Mouse (Mus musculus) frontal cortex, adult (tissue): ENCODE results near the gene Tma7.

Source experiments
- ATAC-seq: cut with Nextera tagmentation; 2 replicates; pipeline ENCODE4 v1.9.2; 2017; ENCODE audit warnings: mild to moderate bottlenecking, moderate library complexity, mixed read lengths; ENCODE audit not compliant: low TSS enrichment

Tma7 gene

GRCm38 (mm10) chr9:109102541-109102940, 20.2 kb upstream of the Tma7 start:
- ATAC-seq: no peak

- ATAC-seq: no peak
Observed at GRCm38 (mm10) chr9:109101933-109102445, 19.6 kb upstream of the Tma7 start.

GRCm38 (mm10) chr9:109100307-109100928, 18.0 kb upstream of the Tma7 start:
- no peak for ATAC-seq

GRCm38 (mm10) chr9:109098969-109099368, 16.6 kb upstream of the Tma7 start:
- no peak for ATAC-seq

GRCm38 (mm10) chr9:109098366-109098765, 16.0 kb upstream of the Tma7 start:
- ATAC-seq: no peak

GRCm38 (mm10) chr9:109097831-109098230, 15.4 kb upstream of the Tma7 start:
- ATAC-seq: peak; percentile 64

GRCm38 (mm10) chr9:109097291-109097690, 14.9 kb upstream of the Tma7 start:
- no peak for ATAC-seq

- no peak for ATAC-seq
Observed at GRCm38 (mm10) chr9:109096856-109097255, 14.5 kb upstream of the Tma7 start.

GRCm38 (mm10) chr9:109096251-109096661, 13.9 kb upstream of the Tma7 start:
- ATAC-seq: no peak

- peak; percentile 35 for ATAC-seq
Observed at GRCm38 (mm10) chr9:109095137-109095982, 13.0 kb upstream of the Tma7 start, which contains the start of gene Plxnb1. Gene Plxnb1, plus strand, starts transcription at chr9:109095389.

- ATAC-seq: no peak
Observed at GRCm38 (mm10) chr9:109094553-109095136, 12.3 kb upstream of the Tma7 start.

- ATAC-seq: no peak
Observed at GRCm38 (mm10) chr9:109093786-109094552, 11.6 kb upstream of the Tma7 start.

- ATAC-seq: no peak
Observed at GRCm38 (mm10) chr9:109092799-109093198, 10.4 kb upstream of the Tma7 start.

GRCm38 (mm10) chr9:109091802-109092201, 9.4 kb upstream of the Tma7 start:
- no peak for ATAC-seq

- ATAC-seq: no peak
Observed at GRCm38 (mm10) chr9:109090446-109090845, 8.1 kb upstream of the Tma7 start.

- peak; percentile 49; the same call in 1 of the 2 replicates for ATAC-seq
Observed at GRCm38 (mm10) chr9:109087987-109088386, 5.6 kb upstream of the Tma7 start.

- ATAC-seq: no peak
Observed at GRCm38 (mm10) chr9:109084922-109085321, 2.5 kb upstream of the Tma7 start.

GRCm38 (mm10) chr9:109081749-109082123, 651 bp downstream of the Tma7 start:
- ATAC-seq: no peak

- no peak for ATAC-seq
Observed at GRCm38 (mm10) chr9:109080516-109080915, 1.9 kb downstream of the Tma7 start.

GRCm38 (mm10) chr9:109073661-109074573, 8.5 kb downstream of the Tma7 start, which contains the start of gene Atrip:
Gene Atrip, minus strand, starts transcription at chr9:109074124.
- ATAC-seq: peak; percentile 99
